Mouse (Mus musculus) spleen, adult 2 months (tissue): ENCODE data around the gene Kit.

Source experiments
- CTCF ChIP-seq: fragments of 200-500 bp; IDR thresholded peaks from 2 replicates; pipeline ENCODE4 v1.5.1; 2011; ENCODE audit warnings: mild to moderate bottlenecking, inconsistent platforms; ENCODE audit not compliant: insufficient read depth, insufficient read length, insufficient replicate concordance; ENCODE audit errors: extremely low read depth
- POLR2A ChIP-seq: fragments of 200-500 bp; IDR thresholded peaks from 2 replicates; pipeline ENCODE4 v1.6.1; 2011; ENCODE audit warnings: low read depth, low read length, inconsistent platforms

GRCm38 (mm10) chr5:75575567-75576515 lies 1.1 kb downstream of the Kit start:
- TF ChIP-seq POLR2A (no peak), CTCF (no peak)
